Mouse (Mus musculus) hindbrain, postnatal 0 days (tissue): Measurements from ENCODE around the gene 2010315B03Rik. TPM values are rescaled to one million over a fixed set of nuclear protein-coding genes. Genes with fewer than 3 reads are reported as not detected.

ENCODE experiments used
- ATAC-seq: fragments of 200-750 bp; cut with Nextera tagmentation; 2 replicates; pipeline ENCODE4 v1.8.0; 2017; ENCODE audit warnings: mild to moderate bottlenecking, moderate TSS enrichment, moderate library complexity
- DNase-seq: peaks from one replicate; pipeline ENCODE4 v3.0.0-alpha.2; 2015; ENCODE audit warnings: low spot score
- H3K27ac ChIP-seq: fragments of 300-500 bp; sonication (generic); 2 replicates; pipeline ENCODE4 v1.5.1; 2014; ENCODE audit warnings: mild to moderate bottlenecking
- H3K27me3 ChIP-seq: fragments of 300-500 bp; sonication (generic); 2 replicates; pipeline ENCODE4 v1.6.1; 2014; ENCODE audit warnings: low read length, mixed read lengths; ENCODE audit not compliant: insufficient read depth
- H3K36me3 ChIP-seq: fragments of 300-500 bp; sonication (generic); 2 replicates; pipeline ENCODE4 v1.6.1; 2014; ENCODE audit warnings: low read length, mixed read lengths; ENCODE audit not compliant: insufficient read depth
- H3K4me1 ChIP-seq: fragments of 300-500 bp; sonication (generic); 2 replicates; pipeline ENCODE4 v1.6.1; 2014; ENCODE audit warnings: antibody characterized with exemption, low read length, mixed read lengths; ENCODE audit not compliant: insufficient read depth
- H3K4me2 ChIP-seq: fragments of 300-500 bp; sonication (generic); 2 replicates; pipeline ENCODE4 v1.6.1; 2014; ENCODE audit warnings: low read depth, mild to moderate bottlenecking, low read length, moderate library complexity, mixed read lengths
- H3K4me3 ChIP-seq: fragments of 300-500 bp; sonication (generic); 2 replicates; pipeline ENCODE4 v1.5.1; 2014; ENCODE audit warnings: low read length
- H3K9ac ChIP-seq: fragments of 300-500 bp; sonication (generic); replicated peaks from 2 replicates; pipeline ENCODE4 v1.6.1; 2014; ENCODE audit warnings: mild to moderate bottlenecking, low read length, moderate library complexity, mixed read lengths
- H3K9me3 ChIP-seq: fragments of 300-500 bp; sonication (generic); 2 replicates; pipeline ENCODE4 v1.6.1; 2016; ENCODE audit warnings: low read length, mixed read lengths
- CTCF ChIP-seq: IDR thresholded peaks from 2 replicates; pipeline ENCODE4 v1.5.1; 2016; ENCODE audit warnings: antibody characterized with exemption, control low read depth, low read depth
- whole genome bisulfite sequencing: fragments of 180-500 bp; shearing (Covaris S2); extraction: QIAGEN DNeasy Blood & Tissue Kit; methylation state at CpG from one replicate; pipeline ENCODE4 v1.1.7; 2014; 5-methylcytosine and 5-hydroxymethylcytosine counted together
- polyA plus RNA-seq: library from polyadenylated mRNA; unstranded; fragments of >200 nt; fragmentation: Nextera tagmentation; extraction: Ambion mirVana; gene quantifications from 2 replicates; pipeline ENCODE4 v1.2.1, GENCODE M21; 2015
- total RNA-seq: library from RNA; depleted of rRNA; stranded (reverse); fragments of >200 nt; gene quantifications from 2 replicates; pipeline ENCODE4 v1.2.3, GENCODE M21; 2014

2010315B03Rik gene
- total and polyA plus RNA-seq, 2 experiments from 2014 or later, result 8.3 to 11.7 TPM

DNA sequence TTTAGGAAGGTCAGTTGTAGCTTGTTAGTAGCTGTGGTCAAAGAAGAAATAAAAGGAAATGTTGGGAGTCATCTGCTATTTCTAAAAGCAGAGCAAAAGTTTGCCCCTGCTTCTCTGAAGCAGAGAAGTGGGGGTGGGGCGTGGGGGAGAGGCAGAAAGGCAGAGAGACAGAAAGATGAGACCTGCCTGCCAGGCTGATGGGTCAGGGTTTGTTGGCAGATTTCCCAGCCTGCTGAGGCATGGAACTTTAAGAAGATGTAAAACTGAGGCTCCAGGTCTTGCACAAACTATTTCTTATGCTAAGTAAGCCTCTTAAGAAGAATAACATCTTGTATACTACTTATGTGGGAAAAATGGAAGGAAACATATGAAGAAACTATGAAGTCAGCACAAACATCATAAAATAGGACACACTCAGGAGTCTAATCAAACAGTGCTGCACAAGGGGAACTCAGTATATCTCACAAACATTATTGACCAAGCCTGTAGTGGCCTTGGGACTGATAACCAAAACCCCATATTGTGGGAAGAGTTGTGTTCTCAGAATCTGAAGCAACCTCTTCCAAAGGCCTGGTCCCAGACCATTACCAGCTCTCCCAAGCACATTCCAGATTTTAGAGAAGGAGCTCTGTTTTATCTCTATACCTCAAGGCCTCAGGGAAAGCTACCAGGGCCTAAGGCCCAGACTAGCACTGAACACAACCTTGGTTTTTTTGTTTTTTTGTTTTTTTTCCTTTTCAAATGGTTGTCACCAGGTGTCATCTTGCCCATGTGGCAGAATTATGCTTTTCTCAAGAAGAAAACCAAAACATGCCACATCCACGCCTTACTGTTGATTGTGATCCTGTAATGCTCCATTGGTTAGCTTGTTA is 31.7 kb downstream of the 2010315B03Rik start:
- H3K27me3 ChIP-seq, result no peaks in the 10 kb centered on the region
- peak overlapping the region; percentile 69 for H3K4me3 ChIP-seq
- H3K9ac ChIP-seq, result peak overlapping the region; percentile 68; the same call in 1 of the 2 replicates
- H3K27ac ChIP-seq, result peak overlapping the region; percentile 83; the same call in 1 of the 2 replicates
- ATAC-seq (no peak), DNase-seq (no peak)
- 70% methylated on average over 2 of the region's 2 CpGs for WGBS
- peak overlapping the region; percentile 64 for H3K4me2 ChIP-seq
- no peaks in the 10 kb centered on the region for H3K4me1 ChIP-seq
- TF ChIP-seq CTCF, result no peak
- no peaks in the 10 kb centered on the region for H3K9me3 ChIP-seq
- H3K36me3 ChIP-seq, result 0 out of 2 replicates have a peak, but pooled peaks cover 3% of the 10 kb centered on the region

DNA sequence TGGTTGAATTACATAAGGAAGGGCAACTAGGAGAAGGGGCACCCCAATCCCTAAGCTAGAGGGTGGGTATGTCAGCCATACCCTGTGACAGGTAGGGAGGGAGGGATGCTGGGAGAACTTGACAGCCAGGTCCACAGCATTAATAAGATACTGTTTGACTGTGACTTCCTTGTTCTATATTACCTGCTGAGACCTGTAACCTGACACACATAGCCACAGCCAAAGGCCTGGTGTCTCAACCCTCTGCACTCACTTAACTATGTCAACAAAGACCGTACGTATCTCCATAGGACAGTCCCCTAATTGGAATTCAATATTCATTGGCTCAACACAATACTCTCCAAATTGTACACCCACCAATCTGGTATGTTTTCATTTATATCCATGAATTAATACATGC is 33.2 kb downstream of the 2010315B03Rik start:
- DNase-seq (no peak), ATAC-seq (no peak)
- H3K9ac ChIP-seq, result no peak overlapping the region
- no peak overlapping the region for H3K4me3 ChIP-seq
- 0 out of 2 replicates have a peak, but pooled peaks cover 5% of the 10 kb centered on the region for H3K9me3 ChIP-seq
- H3K36me3 ChIP-seq, result 0 out of 2 replicates have a peak, but pooled peaks cover 3% of the 10 kb centered on the region
- no peaks in the 10 kb centered on the region for H3K4me1 ChIP-seq
- WGBS, result 38% methylated on average over 2 of the region's 2 CpGs
- no peak overlapping the region for H3K27ac ChIP-seq
- no peak for TF ChIP-seq CTCF
- no peaks in the 10 kb centered on the region for H3K27me3 ChIP-seq
- H3K4me2 ChIP-seq, result no peak overlapping the region

DNA sequence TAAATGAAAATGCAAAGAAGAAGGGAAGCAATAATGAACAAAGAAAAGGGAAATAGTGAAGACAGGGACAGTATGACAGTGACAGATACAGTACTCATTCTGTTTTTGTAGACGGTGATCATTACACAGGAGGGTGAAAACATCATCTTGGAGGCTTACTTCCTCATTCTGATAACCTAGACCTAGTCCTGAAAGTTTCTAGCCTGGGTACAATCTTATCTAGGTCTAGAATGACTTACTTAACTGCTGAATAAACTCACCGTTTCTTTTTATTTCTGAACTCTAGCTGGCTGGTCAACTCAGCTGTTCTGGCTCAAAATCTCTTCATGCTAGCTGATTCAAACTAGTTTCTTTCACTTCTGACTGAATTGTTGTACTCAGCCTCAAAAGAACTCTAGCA is 37.4 kb downstream of the 2010315B03Rik start:
- Histone ChIP-seq H3K4me2 (no peak overlapping the region), H3K9me3 (peaks cover 27% of the 10 kb centered on the region), H3K9ac (no peak overlapping the region), H3K27me3 (no peaks in the 10 kb centered on the region), H3K4me1 (no peaks in the 10 kb centered on the region), H3K27ac (no peak overlapping the region), H3K36me3 (0 out of 2 replicates have a peak, but pooled peaks cover 3% of the 10 kb centered on the region), H3K4me3 (no peak overlapping the region)
- 97% methylated on average over 2 of the region's 2 CpGs for WGBS
- DNase-seq (no peak), ATAC-seq (no peak)
- TF ChIP-seq CTCF, result no peak

DNA sequence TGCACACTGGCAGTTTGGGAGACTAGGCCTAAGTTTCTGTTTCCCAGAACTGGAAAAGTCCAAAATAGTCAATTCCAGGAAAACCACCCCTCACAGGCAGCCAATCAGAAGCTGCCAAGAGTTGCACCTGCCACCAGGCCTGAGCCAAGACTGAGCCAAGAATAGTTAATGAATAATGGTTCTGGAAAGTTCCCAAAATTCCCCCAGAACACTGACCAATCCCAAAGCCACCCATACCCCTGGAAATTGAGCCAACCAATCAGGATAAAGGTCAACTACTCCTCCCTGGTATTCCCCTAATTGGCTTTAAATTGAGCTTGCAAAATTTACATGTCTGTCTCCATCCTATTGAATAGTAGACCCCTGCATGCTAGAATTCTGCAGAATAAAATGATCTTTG is 39.3 kb downstream of the 2010315B03Rik start:
- ATAC-seq (no peak), DNase-seq (peak; percentile 46)
- H3K4me3 ChIP-seq, result no peak overlapping the region
- no peak for TF ChIP-seq CTCF
- H3K4me2 ChIP-seq, result no peak overlapping the region
- peaks cover 43% of the 10 kb centered on the region for H3K9me3 ChIP-seq
- no peaks in the 10 kb centered on the region for H3K4me1 ChIP-seq
- H3K36me3 ChIP-seq, result peaks cover 15% of the 10 kb centered on the region
- no peak overlapping the region for H3K9ac ChIP-seq
- H3K27me3 ChIP-seq, result no peaks in the 10 kb centered on the region
- H3K27ac ChIP-seq, result no peak overlapping the region

DNA sequence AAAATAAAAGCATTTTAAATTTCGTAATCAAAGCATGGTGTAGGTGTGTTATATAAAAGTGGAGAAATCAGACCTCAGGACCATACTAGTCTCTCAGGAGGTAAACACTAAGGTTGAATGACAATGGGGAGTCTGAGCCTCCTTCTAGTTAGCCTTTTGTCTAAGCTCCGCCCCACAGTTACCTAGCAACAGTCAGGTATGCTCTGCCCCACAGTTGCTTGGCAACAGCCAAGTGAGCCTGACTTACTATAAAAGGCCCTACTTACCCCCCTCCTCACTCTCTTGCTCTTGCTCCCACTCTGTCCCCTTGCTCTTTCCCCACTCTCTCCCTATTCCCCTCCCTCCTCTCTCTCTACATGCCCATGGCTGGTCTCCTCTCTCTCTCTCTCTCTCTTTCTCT is 44.6 kb downstream of the 2010315B03Rik start:
- Histone ChIP-seq H3K27ac (no peak overlapping the region), H3K36me3 (peaks cover 15% of the 10 kb centered on the region), H3K4me1 (no peaks in the 10 kb centered on the region), H3K9ac (no peak overlapping the region), H3K9me3 (peaks cover 32% of the 10 kb centered on the region), H3K4me3 (no peak overlapping the region), H3K4me2 (no peak overlapping the region), H3K27me3 (no peaks in the 10 kb centered on the region)
- WGBS, result 2% methylated on average over 2 of the region's 2 CpGs
- ATAC-seq, result peak; percentile 95
- peak; percentile 79 for DNase-seq
- no peak for TF ChIP-seq CTCF

DNA sequence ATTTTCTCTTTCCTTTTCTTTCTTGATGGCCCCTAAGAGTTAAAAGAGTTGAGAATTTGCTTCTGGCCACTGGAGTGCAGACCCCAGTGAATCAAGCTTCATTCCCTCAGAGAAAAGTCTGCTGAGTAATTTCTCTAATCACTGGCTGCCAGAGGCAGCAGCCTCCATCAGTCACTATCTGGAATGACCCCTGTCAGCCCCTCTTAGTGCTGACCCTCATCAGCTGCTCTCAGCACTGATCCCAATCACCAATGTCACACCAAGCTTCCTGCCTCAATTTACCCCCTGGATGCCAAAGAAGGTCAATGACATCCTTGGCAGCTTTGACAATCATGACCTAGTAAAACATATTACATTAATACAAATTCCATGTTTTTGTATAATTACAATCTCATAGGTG is 45.0 kb downstream of the 2010315B03Rik start:
- no peaks in the 10 kb centered on the region for H3K4me1 ChIP-seq
- H3K9me3 ChIP-seq, result peaks cover 31% of the 10 kb centered on the region
- no peak overlapping the region for H3K4me2 ChIP-seq
- H3K27me3 ChIP-seq, result no peaks in the 10 kb centered on the region
- peaks cover 15% of the 10 kb centered on the region for H3K36me3 ChIP-seq
- H3K9ac ChIP-seq, result no peak overlapping the region
- TF ChIP-seq CTCF, result no peak
- DNase-seq (no peak), ATAC-seq (no peak; the same call in 1 of the 2 replicates)
- no peak overlapping the region for H3K4me3 ChIP-seq
- H3K27ac ChIP-seq, result no peak overlapping the region

DNA sequence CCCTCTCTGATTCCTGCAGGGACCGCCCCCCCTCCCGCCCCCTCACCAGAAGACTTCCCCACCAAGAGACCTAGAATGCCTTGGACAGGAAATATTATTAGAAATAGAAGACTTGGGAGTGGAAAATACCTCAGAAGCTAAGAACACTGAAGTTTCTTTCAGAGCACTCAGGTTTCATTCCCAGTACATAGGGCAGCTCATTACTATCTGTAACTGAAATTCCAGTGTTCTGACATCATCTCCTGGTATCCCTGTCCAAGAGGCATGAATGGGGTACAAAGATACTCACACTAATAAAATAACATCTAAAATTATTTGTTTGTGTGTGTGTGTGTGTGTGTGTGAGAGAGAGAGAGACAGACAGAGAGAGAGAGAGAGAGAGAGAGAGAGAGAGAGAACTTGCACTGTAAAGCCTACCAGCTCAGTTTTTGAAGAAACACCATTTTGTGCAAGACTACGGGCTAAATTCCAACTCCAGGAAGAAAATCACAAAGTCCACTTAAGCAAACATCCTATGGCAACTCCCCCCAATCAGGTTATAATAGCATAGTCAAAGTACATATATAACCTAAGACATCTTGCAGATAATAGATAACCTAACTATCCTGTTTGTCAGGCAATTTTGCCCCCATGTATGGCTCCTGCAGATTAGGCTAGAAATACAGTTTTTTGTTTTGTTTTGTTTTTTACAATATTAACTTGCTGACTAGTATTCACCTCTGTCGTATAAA is 49.3 kb downstream of the 2010315B03Rik start:
- 85% methylated on average over 4 of the region's 4 CpGs for WGBS
- H3K9ac ChIP-seq, result no peak overlapping the region
- no peaks in the 10 kb centered on the region for H3K4me1 ChIP-seq
- H3K9me3 ChIP-seq, result no peaks in the 10 kb centered on the region
- no peak overlapping the region for H3K4me2 ChIP-seq
- no peaks in the 10 kb centered on the region for H3K27me3 ChIP-seq
- H3K36me3 ChIP-seq, result no peaks in the 10 kb centered on the region
- H3K4me3 ChIP-seq, result no peak overlapping the region
- no peak for TF ChIP-seq CTCF
- ATAC-seq, result no peak
- H3K27ac ChIP-seq, result no peak overlapping the region
- DNase-seq, result no peak
